Mouse (Mus musculus) liver, embryonic 16.5 days (tissue): Measurements from ENCODE around the gene Polr3h. TPM values are rescaled to one million over a fixed set of nuclear protein-coding genes. Genes with fewer than 3 reads are reported as not detected.
A peak's percentile ranks its signal among the peaks of the same experiment; 100 is the strongest.

Source experiments
- ATAC-seq: fragments of 200-750 bp; cut with Nextera tagmentation; 2 replicates; pipeline ENCODE4 v1.8.0; 2017; ENCODE audit warnings: low read depth, mild to moderate bottlenecking, moderate number of reproducible peaks, moderate library complexity
- H3K27ac ChIP-seq: fragments of 300-500 bp; sonication (generic); 2 replicates; pipeline ENCODE4 v1.5.1; 2014; ENCODE audit warnings: mild to moderate bottlenecking, low read length
- H3K27me3 ChIP-seq: fragments of 300-500 bp; sonication (generic); 2 replicates; pipeline ENCODE4 v1.6.1; 2014; ENCODE audit warnings: low read depth, low read length, mixed read lengths; ENCODE audit not compliant: control insufficient read depth, insufficient read depth
- H3K36me3 ChIP-seq: fragments of 300-500 bp; sonication (generic); 2 replicates; pipeline ENCODE4 v1.6.1; 2014; ENCODE audit warnings: mild to moderate bottlenecking; ENCODE audit not compliant: control insufficient read depth, insufficient read depth
- H3K4me1 ChIP-seq: fragments of 300-500 bp; sonication (generic); 2 replicates; pipeline ENCODE4 v1.6.1; 2014; ENCODE audit warnings: low read depth, low read length, mixed read lengths; ENCODE audit not compliant: control insufficient read depth
- H3K4me2 ChIP-seq: fragments of 300-500 bp; sonication (generic); 2 replicates; pipeline ENCODE4 v1.6.1; 2014; ENCODE audit warnings: low read depth, low read length, mixed read lengths
- H3K4me3 ChIP-seq: fragments of 300-500 bp; sonication (generic); 2 replicates; pipeline ENCODE4 v1.5.1; 2014; ENCODE audit warnings: low read depth, mild to moderate bottlenecking, low read length
- H3K9ac ChIP-seq: fragments of 300-500 bp; sonication (generic); 2 replicates; pipeline ENCODE4 v1.6.1; 2014; ENCODE audit warnings: low read depth, low read length
- H3K9me3 ChIP-seq: fragments of 300-500 bp; sonication (generic); replicated peaks from 2 replicates; pipeline ENCODE4 v1.6.1; 2016; ENCODE audit warnings: low read length; ENCODE audit not compliant: control insufficient read depth
- WGBS: fragments of 180-500 bp; shearing (Covaris S2); extraction: QIAGEN DNeasy Blood & Tissue Kit; methylation state at CpG from one replicate; pipeline ENCODE4 v1.1.7; 2014; ENCODE audit not compliant: insufficient replicate concordance; 5-methylcytosine and 5-hydroxymethylcytosine counted together
- polyA plus RNA-seq: library from polyadenylated mRNA; unstranded; fragments of >200 nt; fragmentation: Nextera tagmentation; extraction: Ambion mirVana; gene quantifications from 2 replicates; pipeline ENCODE4 v1.2.1, GENCODE M21; 2015

Gene Polr3h
- polyA plus RNA-seq, 1 experiment from 2014 or later: 55.3 TPM

- Histone ChIP-seq H3K36me3 (no peaks in the 10 kb centered on the region), H3K4me2 (no peak overlapping the region), H3K9ac (no peak overlapping the region), H3K4me1 (peaks cover 12% of the 10 kb centered on the region), H3K4me3 (no peak overlapping the region), H3K27ac (peak overlapping the region; percentile 73), H3K9me3 (no peaks in the 10 kb centered on the region), H3K27me3 (peaks cover 9% of the 10 kb centered on the region)
- ATAC-seq: peak; percentile 90
- WGBS: 56% methylated on average over 5 of the region's 5 CpGs
Observed at GRCm38 (mm10) chr15:81839634-81840033, 86.4 kb downstream of the Polr3h start.

- H3K27ac ChIP-seq: no peak overlapping the region; the same call in 1 of the 2 replicates
- no peak overlapping the region for H3K4me2 ChIP-seq
- H3K4me1 ChIP-seq: peaks cover 12% of the 10 kb centered on the region
- ATAC-seq: no peak
- H3K4me3 ChIP-seq: no peak overlapping the region
- H3K36me3 ChIP-seq: no peaks in the 10 kb centered on the region
- H3K27me3 ChIP-seq: peaks cover 9% of the 10 kb centered on the region
- no peaks in the 10 kb centered on the region for H3K9me3 ChIP-seq
- WGBS: 62% methylated on average over 14 of the region's 14 CpGs
- no peak overlapping the region for H3K9ac ChIP-seq
Observed at GRCm38 (mm10) chr15:81838554-81839235, 87.3 kb downstream of the Polr3h start.

Other genes with a start within 250 kb of the Polr3h start
- gene Chadl, start 229.0 kb downstream of the Polr3h start, polyA plus RNA-seq: 0.44 and 0.52 TPM in 2 replicates
- 4.1 and 4.6 TPM in 2 replicates for gene Zc3h7b, start 181.2 kb downstream of the Polr3h start, polyA plus RNA-seq
- gene Rangap1, start 180.7 kb downstream of the Polr3h start, polyA plus RNA-seq: 63.6 and 67.3 TPM in 2 replicates
- gene Tef, start 123.8 kb downstream of the Polr3h start, polyA plus RNA-seq: 6.3 and 9.2 TPM in 2 replicates
- gene Tob2, start 67.4 kb downstream of the Polr3h start, polyA plus RNA-seq: 11.7 and 14.9 TPM in 2 replicates
- gene Phf5a, start 54.3 kb downstream of the Polr3h start, polyA plus RNA-seq: 72.6 and 79.6 TPM in 2 replicates
- gene Aco2, start 53.9 kb downstream of the Polr3h start, polyA plus RNA-seq: 109 and 114 TPM in 2 replicates
- gene Csdc2, start 10.5 kb upstream of the Polr3h start, polyA plus RNA-seq: 0.83 and 1.3 TPM in 2 replicates
- 13.6 and 14.9 TPM in 2 replicates for gene Pmm1, start 34.7 kb upstream of the Polr3h start, polyA plus RNA-seq
- gene 1700029P11Rik, start 54.3 kb upstream of the Polr3h start, polyA plus RNA-seq: not detected in 2 replicates
- gene Xrcc6, start 61.6 kb upstream of the Polr3h start, polyA plus RNA-seq: 48.4 and 52.7 TPM in 2 replicates
- gene Desi1, start 107.6 kb upstream of the Polr3h start, polyA plus RNA-seq: 10.7 and 11.5 TPM in 2 replicates
- gene Snu13, start 121.4 kb upstream of the Polr3h start, polyA plus RNA-seq: 111 and 121 TPM in 2 replicates
- gene 4930407I10Rik, start 132.9 kb upstream of the Polr3h start, polyA plus RNA-seq: not detected in 2 replicates
- gene Mei1, start 143.8 kb upstream of the Polr3h start, polyA plus RNA-seq: not detected in 2 replicates
- gene Ccdc134, start 201.7 kb upstream of the Polr3h start, polyA plus RNA-seq: 5.3 and 5.5 TPM in 2 replicates
- 51.9 and 53.2 TPM in 2 replicates for gene Srebf2, start 220.9 kb upstream of the Polr3h start, polyA plus RNA-seq